Mouse (Mus musculus): ENCODE results near the gene Gys1. TPM values are rescaled to one million over a fixed set of nuclear protein-coding genes. Genes with fewer than 3 reads are reported as not detected.
A peak's percentile ranks its signal among the peaks of the same experiment; 100 is the strongest.
"Not testable (repeated sequence)": the region's sequence is repeated elsewhere in the genome, so short reads cannot be mapped to it uniquely, and the experiment has no call there.

Gys1 gene
- total RNA-seq, 2 experiments from 2014 or later = 38.6 to 40.2 TPM

- no peak for DNase-seq (ENCODE audit: low spot score in 2 of 2)
Measured at GRCm38 (mm10) chr7:45455932-45456696, 21.5 kb downstream of the Gys1 start.

- DNase-seq (ENCODE audit: low spot score in 2 of 2) = no peak
Measured at GRCm38 (mm10) chr7:45456721-45457203, 22.1 kb downstream of the Gys1 start.

- no peak for DNase-seq (ENCODE audit: low spot score in 2 of 2)
Measured at GRCm38 (mm10) chr7:45457204-45458060, 22.8 kb downstream of the Gys1 start.

DNA sequence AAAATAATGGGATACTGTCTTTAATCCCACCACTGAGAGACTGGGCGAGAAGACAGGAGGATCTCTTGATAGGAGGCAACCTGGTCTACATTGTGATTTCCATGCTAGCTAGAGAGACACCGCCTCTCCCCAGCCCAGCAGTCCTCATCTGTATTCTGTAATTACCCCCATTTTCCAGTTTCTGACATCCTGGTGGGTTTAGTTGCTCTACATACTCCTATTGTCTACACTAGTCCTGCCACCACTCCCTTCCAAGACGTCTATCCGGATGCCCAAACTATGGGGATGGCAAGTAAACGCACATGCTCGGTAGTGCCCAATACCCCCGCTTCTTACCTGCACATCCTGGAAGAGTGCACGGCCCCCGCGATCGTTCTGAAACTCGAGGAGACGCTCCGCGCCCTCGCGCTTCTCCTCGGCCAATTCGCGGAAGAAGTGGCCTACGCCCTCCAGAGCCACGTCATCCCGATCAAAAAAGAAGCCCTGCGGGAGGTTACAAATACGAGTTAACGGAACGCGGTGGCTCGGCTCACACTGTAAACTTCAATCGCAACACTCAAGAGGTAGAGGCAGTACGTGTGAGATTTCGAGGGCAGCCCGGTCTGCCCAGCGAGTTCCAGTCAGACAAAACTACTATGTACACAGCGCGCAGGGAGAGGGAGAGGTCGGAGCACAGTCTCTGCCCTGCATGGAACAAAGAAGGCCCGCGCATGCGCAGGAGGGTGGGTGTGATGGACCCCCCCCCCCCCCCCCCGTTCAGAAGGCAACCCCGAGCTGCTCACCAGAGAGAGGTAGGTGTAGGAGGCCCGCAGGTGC, 24.3 kb downstream of the Gys1 start:
- peak; percentile 56 to 72 for DNase-seq (ENCODE audit: low spot score in 2 of 2)

- peak; percentile 81 to 96 for DNase-seq (ENCODE audit: low spot score in 2 of 2)
Measured at GRCm38 (mm10) chr7:45459564-45460140, 25.0 kb downstream of the Gys1 start, which contains the start of gene Ftl1. Ftl1 (minus strand) TSS chr7:45459884.

GRCm38 (mm10) chr7:45460377-45460776, 25.7 kb downstream of the Gys1 start:
- no peak for DNase-seq (ENCODE audit: low spot score in 2 of 2)

DNA sequence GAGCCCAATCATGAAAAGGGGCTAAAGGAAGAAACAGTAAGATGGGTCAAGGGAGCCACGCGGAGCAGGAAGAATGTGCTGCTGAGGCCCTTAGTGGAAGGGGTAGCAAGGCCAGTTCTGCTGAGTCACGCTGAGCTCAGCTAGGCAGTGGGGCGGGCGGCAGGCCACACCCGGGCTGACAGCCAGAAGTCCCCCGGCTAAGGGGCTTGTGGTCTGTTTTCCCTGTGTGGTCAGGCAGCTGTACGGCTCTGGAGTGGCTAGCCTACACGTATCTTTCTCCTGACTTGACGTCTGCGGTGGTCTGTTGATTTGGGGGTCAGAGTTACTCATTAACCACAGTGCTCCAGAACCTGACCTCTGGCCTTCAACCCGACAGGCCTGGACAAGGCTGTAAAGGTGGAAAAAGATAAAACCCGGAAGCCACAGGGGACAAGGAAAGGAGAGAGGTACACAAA, 26.2 kb downstream of the Gys1 start:
- no peak for DNase-seq (ENCODE audit: low spot score in 2 of 2)

- DNase-seq (ENCODE audit: low spot score in 2 of 2) = no peak
Measured at GRCm38 (mm10) chr7:45461326-45461725, 26.7 kb downstream of the Gys1 start.

DNA sequence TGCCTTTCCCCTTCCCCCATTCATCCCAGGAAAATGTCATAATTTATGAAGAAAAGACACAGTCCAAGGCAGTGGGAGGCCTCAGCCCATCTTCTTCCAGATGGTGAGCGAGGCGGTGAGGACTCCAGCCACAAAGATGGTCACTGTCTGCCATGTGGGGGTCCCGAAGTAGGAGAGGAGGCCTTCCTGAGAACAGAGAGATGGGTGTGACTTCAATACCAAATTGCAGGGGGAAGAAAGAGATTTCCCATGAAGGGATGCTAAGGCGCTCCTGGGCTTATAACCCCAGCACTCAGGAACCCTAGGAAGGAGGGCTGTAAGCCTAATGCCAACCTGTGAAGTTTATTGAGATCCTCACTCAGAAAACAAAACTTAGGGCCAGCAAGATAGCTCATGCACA, 27.1 kb downstream of the Gys1 start:
- no peak for DNase-seq (ENCODE audit: low spot score in 2 of 2)

DNA sequence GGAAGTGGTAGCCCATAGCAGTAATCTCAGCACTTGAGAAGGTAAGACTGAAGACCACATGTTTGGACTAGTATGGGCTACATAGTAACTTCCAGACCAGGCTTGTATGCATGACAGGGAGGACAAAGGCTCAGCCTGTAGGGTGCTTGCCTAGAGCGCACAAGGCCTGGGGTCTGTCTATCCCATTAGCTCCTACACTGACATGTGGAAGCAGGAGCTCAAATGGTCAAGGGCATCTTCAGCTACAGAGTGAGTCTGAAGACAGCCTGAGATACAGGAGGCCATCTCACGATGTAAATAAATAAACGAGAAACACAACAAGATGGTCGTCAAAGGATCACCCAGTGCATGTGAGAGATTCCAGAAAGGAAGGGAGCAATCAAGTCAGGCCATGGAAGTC, 27.7 kb downstream of the Gys1 start:
- no peak for DNase-seq (ENCODE audit: low spot score in 2 of 2)

GRCm38 (mm10) chr7:45462868-45463267, 28.2 kb downstream of the Gys1 start:
- not testable (repeated sequence) for DNase-seq (ENCODE audit: low spot score in 2 of 2)

DNA sequence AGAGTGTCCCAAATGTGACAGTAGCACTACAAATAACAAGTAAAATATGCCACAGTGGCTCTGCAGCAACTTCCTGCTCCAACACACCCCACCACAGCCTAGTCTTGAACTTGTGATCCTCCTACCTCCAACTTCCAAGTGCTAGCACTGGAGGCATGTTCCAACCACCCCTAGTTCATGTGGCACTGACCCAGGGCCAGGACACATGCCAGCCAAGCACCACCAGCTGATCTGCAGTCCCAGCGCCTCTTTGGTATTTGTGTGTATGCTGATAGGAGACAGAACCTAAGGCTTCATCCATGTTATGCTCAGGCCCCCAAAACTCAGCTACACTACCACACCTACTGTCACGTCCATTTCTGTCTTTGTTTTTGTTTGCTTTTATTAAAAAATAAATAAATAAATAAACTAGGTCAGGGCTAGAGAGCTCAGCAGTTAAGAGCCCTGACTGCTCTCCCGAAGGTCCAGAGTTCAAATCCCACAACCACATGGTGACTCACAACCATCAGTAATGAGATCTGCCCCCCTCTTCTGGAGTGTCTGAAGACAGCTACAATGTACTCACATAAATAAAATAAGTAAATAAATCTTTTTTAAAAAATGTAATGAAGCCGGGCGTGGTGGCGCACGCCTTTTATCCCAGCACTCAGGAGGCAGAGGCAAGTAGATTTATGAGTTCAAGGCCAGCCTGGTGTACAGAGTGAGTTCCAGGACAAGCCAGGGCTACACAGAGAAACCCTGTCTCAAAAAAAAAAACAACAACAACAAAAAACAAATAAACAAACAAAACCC, 29.5 kb downstream of the Gys1 start:
- DNase-seq (ENCODE audit: low spot score in 2 of 2) = no peak

DNA sequence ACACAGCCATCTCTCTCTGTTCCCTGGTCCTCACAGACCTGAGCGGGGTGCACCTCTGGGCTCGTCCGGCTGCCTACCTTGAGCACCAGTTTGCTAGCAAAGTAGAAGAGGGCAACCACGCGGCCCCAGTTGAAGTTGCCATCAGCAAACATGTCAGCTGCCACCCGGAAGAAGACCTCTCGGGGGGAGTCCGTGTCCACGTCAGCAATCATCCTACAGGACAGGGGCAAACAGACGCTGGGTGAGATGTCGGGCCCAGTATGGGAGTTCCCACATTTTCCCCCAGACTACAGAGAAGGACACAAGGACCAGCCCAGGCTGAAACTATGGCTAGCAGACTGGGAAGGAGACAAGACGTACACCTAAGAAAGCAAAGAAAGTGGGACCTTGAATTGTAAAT, 30.5 kb downstream of the Gys1 start:
- DNase-seq (ENCODE audit: low spot score in 2 of 2) = no peak

GRCm38 (mm10) chr7:45465549-45465948, 30.9 kb downstream of the Gys1 start:
- no peak for DNase-seq (ENCODE audit: low spot score in 2 of 2)

DNA sequence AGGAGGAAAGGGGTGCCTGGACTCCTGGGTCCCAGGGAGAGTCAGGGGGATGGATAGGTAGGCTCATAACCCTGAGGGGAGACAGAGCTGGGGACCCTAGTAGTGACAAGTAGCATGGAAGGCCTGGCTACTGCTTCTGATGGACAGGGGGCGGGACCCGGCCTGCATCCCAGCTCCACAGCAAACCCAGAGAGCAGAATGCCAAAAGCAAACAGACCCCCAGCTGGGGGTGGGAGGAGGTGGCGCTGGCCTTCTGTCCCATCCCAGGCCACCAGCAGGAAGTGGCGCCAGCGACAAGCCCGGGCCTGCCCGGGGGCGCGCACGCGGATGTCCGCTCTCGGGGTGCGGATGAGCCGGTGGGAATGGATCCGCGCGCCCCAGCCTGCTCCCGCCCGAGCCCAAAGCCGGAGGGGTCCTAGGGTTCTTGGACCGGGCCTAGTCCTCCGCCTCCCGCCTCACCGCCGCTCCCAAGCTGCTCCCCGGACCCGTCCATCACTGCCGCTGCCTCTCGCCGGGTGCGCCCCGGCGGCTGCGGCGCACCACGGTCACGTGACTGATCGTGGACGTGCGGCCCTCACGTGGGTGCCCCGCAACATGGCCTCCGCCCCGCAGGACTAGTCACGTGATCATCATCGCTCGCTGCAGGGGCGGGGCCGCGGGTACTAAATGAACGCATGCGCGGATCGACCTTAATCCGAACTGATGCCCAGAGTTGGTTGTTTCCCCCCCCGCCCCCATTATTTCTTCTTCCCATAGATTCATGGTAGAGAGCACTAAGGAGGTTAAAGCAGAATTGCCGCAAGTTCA, 31.8 kb downstream of the Gys1 start, which contains the start of gene Bax:
TSS of gene Bax (minus strand) at position 616 of the 807 bp plus-strand sequence.
- peak; percentile 86 to 89 for DNase-seq (ENCODE audit: low spot score in 2 of 2)

DNA sequence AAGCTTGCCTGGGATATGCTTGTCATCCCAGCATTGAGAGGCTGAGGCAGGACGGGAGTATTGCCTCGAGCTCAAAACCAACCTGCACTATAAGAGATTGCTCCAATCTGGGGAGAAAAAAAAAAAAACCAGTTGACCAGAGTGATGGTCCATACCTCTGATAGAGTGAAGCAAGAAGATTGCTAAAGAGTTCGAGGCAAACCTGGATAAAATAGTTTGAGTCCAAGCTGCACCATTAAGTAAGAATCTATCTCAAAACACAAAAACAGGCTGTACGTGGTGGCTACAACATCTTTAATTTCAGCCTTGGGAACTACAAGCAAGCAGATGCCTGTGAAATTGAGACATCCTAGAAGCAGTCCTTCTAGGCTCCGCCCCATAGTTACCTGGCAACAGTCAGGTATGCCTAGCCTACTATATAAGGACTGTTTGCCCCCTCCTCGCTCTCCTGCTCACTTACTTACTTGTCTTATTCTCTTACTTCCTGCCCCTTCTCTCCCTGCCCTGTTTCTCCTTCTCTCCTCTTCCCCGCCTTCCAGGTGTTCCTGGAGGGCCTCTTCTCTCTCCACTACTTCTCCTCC, 32.5 kb downstream of the Gys1 start:
- no peak for DNase-seq (ENCODE audit: low spot score in 2 of 2)

- no peak for DNase-seq (ENCODE audit: low spot score in 2 of 2)
Measured at GRCm38 (mm10) chr7:45470869-45471268, 36.2 kb downstream of the Gys1 start.

DNA sequence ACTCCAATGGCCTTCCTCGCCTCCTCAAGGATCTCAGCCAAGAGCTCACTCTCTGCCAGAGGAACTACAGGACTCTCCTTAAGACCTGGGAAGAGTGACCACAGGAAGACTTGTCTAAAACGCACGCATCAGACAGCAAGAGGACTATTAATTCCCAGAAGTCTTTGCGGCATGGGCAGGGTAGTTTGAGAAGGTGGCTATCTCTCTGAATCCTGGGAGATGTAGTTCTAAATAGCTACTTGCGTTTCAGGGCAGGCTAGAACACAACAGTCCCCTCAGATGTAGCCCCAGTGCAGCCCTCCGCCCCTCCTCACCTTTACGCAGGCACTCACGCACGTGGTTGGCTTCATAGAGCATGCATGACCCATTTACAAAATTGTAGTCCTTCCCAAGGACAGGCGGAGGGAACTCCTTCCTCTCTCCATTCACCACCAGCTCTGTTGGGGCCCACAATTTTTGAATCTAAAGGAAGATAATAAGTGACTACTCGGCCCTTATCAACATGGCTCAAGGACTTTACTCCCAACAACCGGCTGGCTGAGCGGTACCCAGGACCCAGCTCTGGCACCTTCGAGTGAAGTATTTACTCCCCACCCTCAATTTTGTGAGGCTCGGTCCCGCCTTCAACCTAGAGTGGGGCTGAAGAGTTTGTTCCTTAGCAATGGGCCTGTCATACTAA, 40.8 kb downstream of the Gys1 start:
- DNase-seq (ENCODE audit: low spot score in 2 of 2) = no peak
